Mouse (Mus musculus): ENCODE measurements around the gene Pfkfb2. TPM values are rescaled to one million over a fixed set of nuclear protein-coding genes. Genes with fewer than 3 reads are reported as not detected.
"Not testable (repeated sequence)": the region's sequence is repeated elsewhere in the genome, so short reads cannot be mapped to it uniquely, and the experiment has no call there.

Pfkfb2 gene
- total RNA-seq, 2 experiments from 2014 or later: 9.2 to 13.9 TPM

DNA sequence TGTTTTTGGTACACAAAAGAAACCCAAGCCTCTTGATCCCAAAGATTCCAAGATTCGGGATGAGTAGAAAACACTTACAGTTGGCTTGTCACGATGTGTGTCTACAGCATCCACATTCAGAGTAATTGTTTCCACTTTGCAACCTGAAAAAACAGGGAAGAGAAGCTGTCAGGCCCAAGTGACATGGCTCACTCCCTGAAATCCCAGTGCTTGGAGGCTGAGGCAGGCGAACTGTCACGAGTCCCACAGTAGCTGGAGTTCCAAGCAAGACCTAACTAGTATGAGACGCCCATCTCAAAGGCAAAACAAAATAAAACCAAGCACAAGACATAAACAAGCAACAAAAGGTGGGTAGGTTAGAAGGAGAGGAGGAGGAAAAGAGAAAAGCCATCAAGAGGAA, 30.5 kb downstream of the Pfkfb2 start:
- no peak for DNase-seq

- no peak for DNase-seq
Measured at GRCm38 (mm10) chr1:130683905-130684304, 45.1 kb downstream of the Pfkfb2 start.

GRCm38 (mm10) chr1:130681656-130682413, 47.2 kb downstream of the Pfkfb2 start:
- no peak for DNase-seq

- no peak for DNase-seq
Measured at GRCm38 (mm10) chr1:130681075-130681474, 48.0 kb downstream of the Pfkfb2 start.

DNA sequence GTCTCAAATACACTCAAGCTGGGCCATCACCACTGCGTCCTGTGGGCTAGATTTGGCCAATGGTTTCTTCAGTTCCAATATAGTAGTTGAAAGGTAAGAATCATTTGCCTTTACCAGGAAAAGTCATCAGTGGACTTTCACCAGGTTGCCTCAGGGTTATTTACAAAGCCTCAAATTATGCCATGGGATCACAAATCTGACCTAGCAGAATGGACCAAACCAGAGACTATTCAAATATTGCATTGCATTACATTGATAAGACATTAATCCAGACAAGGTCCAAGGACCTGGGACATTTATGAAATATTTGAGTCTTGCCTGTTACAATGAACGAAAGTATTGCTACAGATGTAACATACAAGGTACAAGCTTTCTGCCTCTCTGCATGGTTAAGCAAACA, 50.5 kb downstream of the Pfkfb2 start:
- DNase-seq: no peak

- DNase-seq: not testable (repeated sequence)
Measured at GRCm38 (mm10) chr1:130663576-130663975, 65.5 kb downstream of the Pfkfb2 start.

DNA sequence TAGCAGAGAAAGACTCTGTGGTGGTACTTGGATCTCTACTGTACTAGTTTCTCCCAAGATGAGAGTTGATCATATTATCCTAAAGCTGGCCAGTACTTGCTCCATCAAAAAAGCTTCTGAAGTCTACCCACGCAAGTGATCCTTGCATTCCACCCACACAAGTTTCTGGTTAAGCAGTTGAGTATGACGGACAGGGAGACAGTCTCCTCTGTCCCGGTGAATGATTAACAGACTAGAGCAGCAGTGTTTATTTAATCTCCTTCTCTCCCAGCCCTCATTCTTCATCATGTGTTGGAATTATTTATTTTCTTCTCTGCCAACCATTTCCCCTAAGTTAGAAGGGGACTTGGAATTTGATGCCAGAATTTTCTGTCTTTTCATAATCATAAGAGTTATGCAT, 67.6 kb downstream of the Pfkfb2 start, which contains the start of gene C4bp:
Gene C4bp (minus strand): TSS at position 179 of the 400 bp plus-strand sequence.
- DNase-seq: no peak

- not testable (repeated sequence) for DNase-seq
Measured at GRCm38 (mm10) chr1:130659641-130660040, 69.4 kb downstream of the Pfkfb2 start.

- DNase-seq: no peak
Measured at GRCm38 (mm10) chr1:130644103-130644502, 85.0 kb downstream of the Pfkfb2 start.

DNA sequence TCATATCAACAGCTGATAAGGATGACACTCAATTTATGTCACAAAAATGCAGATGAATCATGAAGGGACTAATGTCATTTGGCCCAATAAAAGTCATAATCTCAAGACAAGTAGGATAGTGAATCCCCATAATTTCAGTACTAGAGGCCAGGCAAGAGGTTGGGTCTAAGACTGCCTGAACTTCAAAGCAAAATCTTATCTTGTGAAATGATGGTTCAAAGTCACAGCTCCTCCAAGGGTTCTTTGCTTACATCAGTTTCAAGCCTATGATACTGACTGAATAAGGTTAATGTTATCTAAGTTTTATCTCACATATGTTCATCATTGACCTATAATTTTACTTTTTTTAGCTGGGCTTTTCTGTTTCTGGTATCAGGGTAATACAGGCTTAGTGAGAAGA, 88.1 kb downstream of the Pfkfb2 start:
- DNase-seq: no peak

Other genes starting within 250 kb of the Pfkfb2 start
- not detected for gene Zp3r, start 99.6 kb downstream of the Pfkfb2 start, total RNA-seq (2021)
- gene C4bp, start 67.6 kb downstream of the Pfkfb2 start, total RNA-seq (2021): under 1 TPM in 1 of 2 experiments, not detected in 1; 0.11 TPM
- gene Gm29427, start 13.5 kb downstream of the Pfkfb2 start, total RNA-seq (2021): not detected
- 1 to 10 TPM; 3.8 to 4.5 TPM for gene Yod1, start 11.9 kb downstream of the Pfkfb2 start, total RNA-seq (2021)
- gene AA986860, start 2.7 kb upstream of the Pfkfb2 start, total RNA-seq (2021): under 1 TPM; 0.68 to 0.88 TPM
- not detected for gene Fcamr, start 71.6 kb upstream of the Pfkfb2 start, total RNA-seq (2021)
- not detected for gene Pigr, start 97.4 kb upstream of the Pfkfb2 start, total RNA-seq (2021)
- gene Fcmr, start 136.4 kb upstream of the Pfkfb2 start, total RNA-seq (2021): under 1 TPM in 1 of 2 experiments, not detected in 1; 0.38 TPM
- not detected for gene Il24, start 158.2 kb upstream of the Pfkfb2 start, total RNA-seq (2021)
- not detected for gene Il20, start 182.2 kb upstream of the Pfkfb2 start, total RNA-seq (2021)
- gene Il19, start 210.9 kb upstream of the Pfkfb2 start, total RNA-seq (2021): under 1 TPM in 1 of 2 experiments, not detected in 1; 0.28 TPM